Mouse (Mus musculus) large intestine, adult 2 months (tissue): ENCODE measurements at regions not wholly inside any gene's neighbourhood (a gene's known extent, or its start where the extent isn't known, plus 50 kb on each side); places are given as distances from the start of the nearest gene placed in this dataset.

Experiments used
- DNase-seq: peaks from one replicate; pipeline ENCODE4 v3.0.0-alpha.2; 2012; ENCODE audit warnings: low read depth, low spot score
- WGBS: fragments of 180-500 bp; shearing (Covaris S2); methylation state at CpG from one replicate; pipeline ENCODE4 v1.1.7; 2018; 5-methylcytosine and 5-hydroxymethylcytosine counted together

DNA sequence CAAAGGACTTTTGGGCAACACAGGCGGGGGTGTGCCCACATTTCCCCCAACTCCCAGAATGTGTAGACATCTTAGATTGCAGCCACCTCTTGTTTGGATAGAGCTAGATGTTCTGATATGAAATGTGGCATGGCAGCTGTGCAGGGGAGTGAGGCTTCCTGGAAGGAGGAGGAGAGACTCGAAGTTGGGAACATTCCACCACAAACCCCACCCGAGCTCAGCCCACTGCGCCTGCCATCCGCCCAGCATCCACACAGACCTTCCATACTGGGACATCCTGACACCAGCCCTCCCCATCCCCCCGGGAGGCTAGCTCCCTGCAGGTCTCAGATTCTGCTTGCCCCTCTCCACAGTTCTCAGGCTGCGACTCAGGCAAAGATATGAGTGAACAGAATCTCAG, 329.9 kb downstream of the Ptpru start:
- DNase-seq: no peak
- 56% methylated on average over 7 of the region's 7 CpGs for WGBS

DNA sequence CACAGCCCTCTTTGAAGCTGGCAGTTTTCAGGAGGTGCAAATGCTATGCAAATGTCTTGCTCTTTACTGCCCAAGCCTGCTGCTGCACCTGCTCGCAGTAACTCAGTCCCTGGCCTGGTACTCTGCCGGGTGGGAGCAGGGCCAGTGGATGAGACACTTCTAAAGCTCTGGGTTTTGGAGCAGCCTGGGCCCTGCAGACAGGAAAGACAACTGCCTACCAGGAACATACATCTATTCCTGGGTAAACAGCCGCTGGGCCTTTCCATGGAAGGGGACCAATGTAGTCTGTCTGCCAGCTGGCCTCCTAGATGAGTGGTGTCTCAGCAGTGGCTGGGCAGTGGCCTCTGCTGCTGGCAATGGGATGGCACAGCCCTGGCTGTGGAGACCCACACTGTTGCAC, 326.5 kb downstream of the Ptpru start:
- no peak for DNase-seq
- 64% methylated on average over 3 of the region's 3 CpGs for WGBS

DNA sequence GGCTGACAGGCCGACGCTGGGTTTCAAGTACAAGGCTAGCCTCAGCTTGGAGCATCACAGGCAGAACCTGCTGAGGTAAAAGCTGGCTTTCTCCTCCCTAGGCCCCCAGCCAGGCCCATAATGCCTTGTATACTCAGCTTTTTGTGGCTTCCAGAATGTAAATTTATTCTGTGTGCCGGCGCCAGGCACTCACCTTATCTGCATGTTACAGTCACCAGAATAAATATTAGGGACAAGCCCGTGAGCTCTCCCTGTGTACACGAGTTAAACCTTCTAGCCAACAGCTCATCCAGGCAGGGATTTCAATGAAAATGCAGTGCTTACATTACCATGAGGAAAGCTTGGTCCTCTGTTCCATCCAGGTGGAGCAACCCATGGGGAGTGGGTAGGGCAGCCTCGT, 325.3 kb downstream of the Ptpru start:
- DNase-seq: no peak
- WGBS: 33% methylated on average over 7 of the region's 7 CpGs

DNA sequence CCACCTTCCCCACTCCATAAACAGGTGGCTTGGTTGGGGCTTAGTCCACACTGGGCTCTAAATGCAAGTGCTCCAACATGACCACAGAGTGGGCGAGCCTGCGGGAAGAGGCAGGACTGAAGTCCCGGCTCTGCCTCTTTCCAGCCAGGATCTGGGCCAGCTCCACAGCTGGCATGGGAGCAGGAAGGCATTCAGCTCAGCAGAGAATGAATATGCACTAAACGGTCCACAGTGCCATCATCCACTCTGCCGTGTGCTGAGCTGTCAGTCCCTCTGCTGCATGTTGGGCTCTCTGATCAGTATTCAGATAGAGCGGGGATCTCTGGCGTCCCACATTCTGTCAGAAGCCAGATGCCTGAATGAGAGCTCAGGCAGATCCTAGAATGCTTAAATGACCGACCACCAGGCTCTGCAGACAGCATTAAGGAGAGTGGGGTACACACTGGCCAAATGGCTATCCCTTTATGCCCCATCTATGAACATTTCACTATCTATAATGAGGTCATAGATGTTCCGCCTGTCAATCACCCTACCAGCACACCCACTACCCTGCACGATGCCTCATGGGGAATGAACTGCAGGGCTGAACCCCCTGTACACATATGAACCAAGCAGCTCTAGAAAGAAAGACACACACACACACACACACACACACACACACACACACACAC, 317.3 kb downstream of the Ptpru start:
- 76% methylated on average over 10 of the region's 10 CpGs for WGBS
- no peak for DNase-seq

DNA sequence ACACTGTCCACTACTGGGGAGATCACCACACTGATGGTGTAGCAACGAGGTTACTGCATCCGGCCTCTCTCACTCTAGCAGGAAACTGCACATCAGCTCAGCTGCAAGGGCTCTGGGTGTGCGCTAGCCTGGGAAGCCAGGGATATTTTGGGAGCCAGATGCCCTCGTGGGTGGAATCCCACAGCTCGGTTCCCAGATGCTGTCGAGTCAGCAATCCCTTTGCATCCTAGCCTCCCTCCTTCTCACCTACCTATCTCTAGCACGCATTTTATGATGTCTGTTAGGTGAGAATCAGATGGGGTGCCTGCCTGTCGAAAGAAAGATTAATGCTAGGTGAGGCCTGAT, 316.8 kb downstream of the Ptpru start:
- no peak for DNase-seq
- 56% methylated on average over 8 of the region's 8 CpGs for WGBS

DNA sequence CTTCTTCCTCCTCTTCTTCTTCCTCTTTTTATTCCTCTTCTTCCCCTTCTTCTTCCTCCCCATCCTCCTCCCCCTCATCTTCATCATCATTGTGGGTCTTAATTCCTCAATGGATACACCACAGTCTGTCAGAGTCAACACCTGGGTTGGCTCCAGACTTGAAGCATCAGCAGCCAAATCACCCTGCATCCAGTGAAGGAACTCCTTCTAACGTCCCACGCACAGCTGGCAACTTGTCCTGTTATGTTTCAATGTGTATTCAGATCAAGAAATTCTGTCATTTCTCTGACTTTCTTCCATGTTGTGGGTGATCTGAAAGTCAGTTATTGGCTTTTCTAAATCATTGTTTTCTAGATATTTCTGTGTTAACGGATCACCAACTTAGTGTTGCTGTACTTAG, 312.9 kb downstream of the Ptpru start:
- 80% methylated on average over 3 of the region's 3 CpGs for WGBS
- no peak for DNase-seq

DNA sequence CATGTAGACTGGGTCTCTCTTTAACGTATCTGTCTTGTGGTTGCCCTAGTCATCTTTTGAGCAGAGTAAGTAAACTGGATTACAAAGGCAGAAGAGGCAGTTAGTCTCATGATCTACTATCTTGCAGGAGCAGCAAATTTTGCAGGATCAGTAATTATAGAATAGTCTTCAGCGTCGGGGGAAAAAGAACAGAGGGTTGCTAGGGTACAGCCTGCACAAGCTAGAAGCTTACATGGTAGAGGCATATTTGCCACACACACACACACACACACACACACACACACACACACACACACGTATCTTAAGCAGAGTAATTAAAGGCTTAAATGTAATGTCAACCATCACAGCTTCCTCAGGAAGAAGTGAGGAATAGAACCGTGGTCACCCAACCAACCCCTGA, 307.6 kb downstream of the Ptpru start:
- DNase-seq: no peak
- 66% methylated on average over 5 of the region's 5 CpGs for WGBS

DNA sequence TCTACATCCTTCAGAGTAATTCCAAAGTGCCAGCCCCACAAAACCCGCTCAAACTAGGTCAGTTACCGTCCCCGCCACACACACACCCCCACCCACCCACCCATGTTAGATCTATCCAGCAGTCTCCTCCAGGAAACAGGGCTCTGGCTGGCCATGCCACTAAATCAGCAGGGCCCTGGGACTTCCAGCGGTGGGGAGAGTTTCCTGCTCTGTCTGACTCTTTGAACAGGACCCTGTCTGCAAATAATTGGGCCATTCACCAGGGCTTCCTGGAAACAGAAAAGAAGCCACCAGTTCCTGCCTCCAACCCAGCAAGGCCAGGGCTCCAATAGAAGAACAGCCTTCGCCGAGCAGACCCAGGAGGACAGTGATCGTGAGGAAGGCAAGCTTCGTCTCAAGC, 307.1 kb downstream of the Ptpru start:
- no peak for DNase-seq
- 68% methylated on average over 8 of the region's 8 CpGs for whole genome bisulfite sequencing

DNA sequence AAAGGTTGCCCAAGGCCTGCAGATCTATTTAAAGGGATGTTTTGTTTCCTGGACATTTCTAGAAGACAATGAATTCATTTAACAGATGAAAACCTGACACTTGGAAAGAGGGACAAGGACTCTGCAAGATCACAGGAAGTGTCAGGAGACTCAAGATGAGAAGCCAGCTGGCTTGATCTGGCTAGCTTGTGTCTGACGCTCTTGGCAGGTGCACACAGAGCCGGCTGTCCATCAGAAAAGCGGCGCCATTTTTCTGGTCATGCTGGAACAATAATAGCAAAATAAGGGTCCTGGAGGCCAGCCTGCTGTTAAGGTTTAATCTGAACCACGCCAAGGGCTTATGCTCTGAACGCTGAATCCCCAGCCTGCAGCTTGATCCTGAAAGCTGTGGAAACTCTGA, 303.3 kb downstream of the Ptpru start:
- WGBS: 85% methylated on average over 6 of the region's 6 CpGs
- no peak for DNase-seq

DNA sequence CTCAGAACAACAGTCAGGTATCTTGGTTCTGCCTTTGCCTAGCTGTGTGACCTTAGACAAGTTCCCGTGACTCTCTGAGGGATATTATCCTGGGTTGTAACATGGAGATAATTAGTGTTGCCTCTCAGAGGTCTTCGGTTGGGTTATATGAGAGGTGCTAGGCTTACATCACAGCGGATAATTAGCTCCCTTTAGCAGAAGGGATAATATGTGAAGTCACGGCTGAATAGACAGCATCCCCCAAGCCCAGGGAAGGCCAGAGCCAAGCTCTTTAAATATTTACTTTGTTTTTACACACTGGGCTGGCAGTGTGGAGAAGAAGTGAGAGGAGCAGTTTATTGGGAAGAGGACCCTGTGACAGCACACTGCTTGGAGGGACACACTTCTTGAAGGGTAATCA, 299.9 kb downstream of the Ptpru start:
- no peak for DNase-seq
- WGBS: 34% methylated on average over 4 of the region's 4 CpGs

DNA sequence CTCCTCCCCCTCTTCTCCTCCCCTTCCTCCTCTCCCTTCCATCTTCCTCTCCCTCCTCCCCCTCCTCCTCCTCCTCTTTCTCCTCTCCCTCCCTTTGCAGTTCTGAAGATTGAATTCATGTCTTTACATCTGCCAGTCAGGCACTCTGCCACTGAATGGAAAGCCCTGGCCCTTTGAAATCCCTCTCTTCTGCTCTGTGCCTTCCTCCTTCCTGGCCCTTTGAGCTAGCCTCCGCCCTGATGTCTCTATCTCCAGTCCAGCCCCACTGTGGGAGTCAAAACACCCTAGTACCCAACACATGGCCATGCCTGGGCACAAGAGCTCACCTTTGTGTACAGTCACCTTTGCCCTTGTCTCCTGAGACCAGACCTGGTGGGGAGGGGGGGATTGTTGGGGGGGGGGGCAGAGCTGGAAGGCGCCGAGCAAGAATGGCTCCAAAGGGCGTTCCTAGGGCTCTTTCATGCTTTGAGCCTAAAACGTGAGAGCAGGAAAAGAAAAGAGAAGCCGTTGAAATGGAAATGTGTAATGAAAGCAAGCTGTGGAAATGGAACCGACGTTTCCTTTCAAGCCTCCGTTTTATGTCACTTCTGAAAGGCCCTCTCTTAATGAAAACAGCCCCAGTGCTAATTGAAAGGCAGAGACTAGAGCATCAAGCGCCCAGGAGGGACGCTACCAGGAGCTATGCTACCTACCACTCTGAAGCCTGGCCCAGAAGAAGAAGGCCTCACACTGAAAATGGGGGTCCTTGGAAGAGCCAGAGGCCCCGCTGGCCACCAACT, 291.5 kb downstream of the Ptpru start:
- DNase-seq: no peak
- 67% methylated on average over 12 of the region's 12 CpGs for WGBS

DNA sequence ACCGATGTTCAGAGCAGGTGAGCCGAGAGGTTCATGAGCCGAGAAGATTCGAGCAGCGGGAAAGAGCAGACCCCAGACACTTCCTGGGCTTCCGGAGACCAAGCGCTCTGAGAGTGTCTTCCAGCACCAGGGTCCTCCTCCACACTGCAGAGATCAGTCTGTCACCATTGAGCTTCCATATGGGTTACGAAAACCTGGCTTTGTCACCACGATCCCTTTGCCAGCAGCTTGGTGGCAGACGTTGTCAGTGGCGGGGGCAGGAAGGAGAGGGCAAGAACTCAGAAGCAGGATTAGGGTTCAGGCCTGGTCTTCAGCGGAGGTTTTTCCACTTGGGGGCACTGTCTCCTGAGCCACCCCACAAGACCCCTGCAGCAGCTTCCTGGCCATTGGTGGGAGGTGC, 288.5 kb downstream of the Ptpru start:
- DNase-seq: no peak
- 86% methylated on average over 12 of the region's 12 CpGs for WGBS

DNA sequence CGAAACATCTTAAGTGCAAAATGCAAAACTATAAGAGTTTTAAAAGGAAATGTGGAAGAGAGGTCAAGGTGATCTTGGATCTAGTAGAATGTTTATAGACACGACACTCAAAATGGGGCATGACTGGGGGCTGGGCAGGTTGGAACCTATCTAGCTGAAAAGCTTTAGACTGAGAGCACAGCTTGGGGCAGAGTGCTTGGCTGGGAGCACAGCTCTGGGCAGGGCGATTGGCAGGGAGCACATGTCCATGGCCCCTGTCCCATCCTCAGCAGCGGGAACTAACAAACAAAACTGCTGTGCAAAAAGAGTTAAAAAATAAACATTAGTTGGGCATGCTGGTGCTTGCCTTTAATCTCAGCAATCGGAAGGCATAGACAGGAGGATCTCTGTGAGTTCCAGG, 279.6 kb downstream of the Ptpru start:
- 65% methylated on average over 5 of the region's 5 CpGs for WGBS

DNA sequence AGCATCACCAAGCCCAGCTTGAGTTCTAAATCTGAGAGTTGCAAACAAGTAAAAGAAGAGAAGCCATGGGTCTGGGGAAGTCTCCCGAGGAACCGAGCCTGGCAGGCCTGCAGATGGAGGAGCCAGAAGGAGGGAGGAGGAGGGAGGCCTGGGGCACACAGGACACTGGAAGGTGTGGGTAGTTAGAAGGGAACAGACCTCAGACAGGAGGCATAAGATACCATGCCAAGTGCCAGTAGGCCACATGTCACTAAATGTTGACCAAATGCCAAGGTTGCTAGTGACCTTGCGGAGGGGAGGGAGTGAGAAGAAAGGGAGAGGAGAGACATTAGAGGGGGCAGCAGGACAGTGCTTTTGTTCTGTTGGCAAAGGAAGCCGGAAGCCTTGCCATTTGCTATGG, 274.2 kb downstream of the Ptpru start:
- DNase-seq: no peak
- 56% methylated on average over 4 of the region's 4 CpGs for WGBS

More for the DNA sequence above, 279.6 kb downstream of the Ptpru start:
- DNase-seq: no peak

DNA sequence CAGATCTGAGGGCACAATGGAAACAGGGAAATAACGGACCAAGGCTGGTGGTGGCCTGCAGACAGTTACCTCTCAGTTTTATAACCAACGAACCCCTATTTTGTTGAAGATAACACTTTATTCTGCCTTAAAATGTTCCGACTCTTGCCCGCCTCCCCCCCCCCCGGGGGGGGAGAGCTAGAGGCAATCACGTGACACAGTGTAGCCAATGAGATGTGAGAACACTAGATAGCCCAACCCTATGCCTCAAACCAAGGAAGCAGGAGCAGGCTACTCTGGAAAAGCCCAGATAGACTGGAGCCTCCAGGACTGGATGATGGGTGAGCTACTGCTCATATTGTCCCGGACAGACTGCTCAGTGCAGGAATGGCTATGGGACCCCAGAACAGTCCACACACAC, 272.9 kb downstream of the Ptpru start:
- DNase-seq: no peak
- 68% methylated on average over 7 of the region's 7 CpGs for WGBS

DNA sequence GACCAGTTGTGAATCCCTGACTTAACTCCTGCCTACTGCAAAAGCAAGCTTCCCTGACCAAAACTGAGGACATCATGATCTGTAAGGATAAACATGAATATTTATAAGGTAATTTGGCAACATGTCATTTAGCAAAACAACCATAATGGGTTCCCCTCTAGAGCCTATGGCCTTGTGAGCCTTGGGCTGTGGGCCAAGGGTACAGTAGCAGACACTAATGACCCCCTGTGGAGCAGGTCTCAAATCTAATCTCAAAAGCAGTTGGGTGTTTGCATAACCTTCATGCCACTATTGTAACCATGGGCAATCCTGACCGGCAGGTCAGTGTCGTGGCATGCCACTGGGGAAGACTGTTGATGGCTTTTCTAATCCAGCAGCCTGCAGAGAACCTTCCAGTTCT, 270.8 kb downstream of the Ptpru start:
- 53% methylated on average over 2 of the region's 2 CpGs for WGBS
- DNase-seq: no peak

DNA sequence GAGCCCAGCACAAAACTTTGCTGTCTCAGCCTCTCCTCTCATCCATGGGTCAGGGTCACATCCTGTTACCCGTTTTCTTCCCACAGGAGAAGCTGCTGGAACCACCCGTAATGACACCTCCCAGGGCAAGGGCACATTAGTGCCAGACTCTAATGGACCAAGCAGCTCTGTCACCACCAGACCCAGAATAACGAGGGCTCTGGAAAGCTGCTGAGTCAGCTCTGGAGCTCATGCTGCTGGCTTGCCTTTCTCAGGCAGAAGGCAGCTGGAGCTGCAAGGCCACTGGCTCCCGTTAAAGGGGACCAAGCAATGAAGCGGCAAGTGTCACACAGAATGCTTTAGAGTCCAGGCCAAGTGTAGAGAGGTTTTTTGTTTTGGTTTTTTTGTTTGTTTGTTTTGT, 268.9 kb downstream of the Ptpru start:
- DNase-seq: no peak
- 48% methylated on average over 5 of the region's 5 CpGs for WGBS

DNA sequence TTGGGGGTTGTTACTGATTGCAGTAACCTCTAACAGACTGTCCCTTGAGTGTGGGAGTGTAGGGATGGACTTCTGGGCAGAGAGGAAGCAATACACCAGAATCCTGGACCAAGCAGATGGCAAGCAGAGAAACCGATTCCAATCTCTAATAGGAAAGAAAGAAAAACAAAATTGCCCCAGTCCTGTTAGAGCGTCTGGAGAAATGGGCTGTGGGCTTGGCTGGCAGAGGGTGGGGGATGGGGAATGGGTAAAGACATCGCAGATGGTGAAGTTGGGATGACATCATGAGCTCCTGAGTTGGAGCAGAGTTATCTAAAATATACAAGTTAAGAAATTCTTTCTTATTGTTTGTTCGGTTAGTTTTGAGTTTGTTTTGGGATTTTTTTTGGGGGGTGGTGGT, 260.5 kb downstream of the Ptpru start:
- 59% methylated on average over 4 of the region's 4 CpGs for WGBS
- DNase-seq: no peak

DNA sequence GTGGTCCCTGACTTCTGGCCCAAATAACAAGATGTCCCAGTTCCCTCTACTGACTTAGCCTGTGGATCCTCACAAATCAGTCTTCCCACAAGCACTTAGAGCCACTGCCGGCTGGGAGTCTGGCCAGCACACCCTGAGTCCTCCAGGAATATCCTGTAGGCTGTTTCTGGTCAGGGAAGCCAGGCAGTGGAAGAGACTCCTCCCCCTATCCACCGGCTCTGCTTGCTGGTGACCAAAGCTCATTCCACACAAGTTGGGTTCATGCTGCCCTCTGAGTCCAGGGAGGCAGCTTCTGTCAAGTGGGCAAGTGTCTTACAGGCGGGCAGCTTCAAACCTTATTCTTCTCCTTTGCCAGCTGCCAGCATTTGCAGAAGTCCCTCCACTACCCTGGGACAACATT, 252.1 kb downstream of the Ptpru start:
- DNase-seq: no peak

DNA sequence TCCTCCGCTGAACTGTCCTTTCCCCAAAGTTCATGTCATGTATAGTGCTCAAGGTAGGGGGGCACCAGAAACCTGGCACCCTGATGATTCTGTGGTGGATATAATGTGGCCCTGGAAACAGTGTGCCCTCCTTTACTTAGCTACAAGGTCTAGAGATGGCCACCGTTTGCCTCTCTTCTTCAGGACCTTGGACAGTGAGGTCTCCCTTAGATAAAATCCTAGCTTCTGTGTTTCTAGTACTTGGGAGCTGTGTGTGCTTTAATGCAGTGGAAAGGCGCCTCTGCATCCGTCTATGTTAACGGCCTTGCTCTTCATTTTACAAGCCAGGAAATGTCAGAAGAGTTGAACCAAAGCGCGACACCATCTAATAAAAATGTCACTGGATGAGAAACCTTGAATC, 250.6 kb downstream of the Ptpru start:
- 22% methylated on average over 7 of the region's 7 CpGs for WGBS
- no peak for DNase-seq

More for the DNA sequence above, 252.1 kb downstream of the Ptpru start:
- WGBS: 35% methylated on average over 3 of the region's 3 CpGs

DNA sequence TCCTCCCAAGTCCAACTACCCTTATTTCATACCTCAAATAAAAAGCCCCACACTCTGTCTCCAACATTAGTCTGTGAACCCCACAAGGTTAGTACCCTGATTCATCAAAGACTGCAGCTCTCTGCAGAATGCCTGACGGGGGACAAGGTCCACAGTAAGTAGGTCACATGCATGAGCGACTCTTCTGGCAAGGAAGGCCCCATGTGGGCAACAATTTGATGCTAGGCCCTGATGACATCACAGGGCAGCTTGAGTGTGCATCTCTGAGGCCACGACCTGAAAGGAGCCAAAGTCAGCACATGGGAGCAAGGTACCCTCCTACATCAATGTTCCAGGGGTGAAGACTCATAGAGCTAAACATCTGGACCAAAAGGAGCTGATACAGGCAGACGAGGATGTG, 248.0 kb downstream of the Ptpru start:
- DNase-seq: no peak
- WGBS: 56% methylated on average over 4 of the region's 4 CpGs

DNA sequence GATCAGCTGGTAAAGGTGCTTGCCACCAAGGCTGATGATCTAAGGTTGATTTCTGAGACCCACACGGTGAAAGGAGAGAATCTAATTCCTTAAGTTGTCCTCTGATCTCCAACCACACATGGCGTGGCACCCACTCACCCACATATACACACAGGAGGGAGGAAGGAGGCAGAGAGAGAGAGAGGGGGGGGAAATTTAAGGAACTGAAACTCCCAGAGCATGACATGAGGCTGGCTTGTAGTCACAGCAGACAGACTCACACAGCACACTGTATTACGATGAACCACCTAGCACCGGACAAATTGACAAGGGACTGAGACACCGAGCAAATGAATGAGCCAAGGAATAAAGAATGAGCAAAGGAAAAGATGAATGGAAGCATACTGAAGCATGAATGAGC, 246.6 kb downstream of the Ptpru start:
- 82% methylated on average over 5 of the region's 5 CpGs for WGBS
- no peak for DNase-seq
